Mouse (Mus musculus) kidney, postnatal 25 days (tissue): ENCODE measurements at regions not wholly inside any gene's neighbourhood (a gene's known extent, or its start where the extent isn't known, plus 50 kb on each side); places are given as distances from the start of the nearest gene placed in this dataset.

Experiments
- DNase-seq, 2 experiments: peaks; one replicate each; pipeline ENCODE4 v3.0.0; 2021; ENCODE audit warnings: mixed read lengths in 2 of 2

DNA sequence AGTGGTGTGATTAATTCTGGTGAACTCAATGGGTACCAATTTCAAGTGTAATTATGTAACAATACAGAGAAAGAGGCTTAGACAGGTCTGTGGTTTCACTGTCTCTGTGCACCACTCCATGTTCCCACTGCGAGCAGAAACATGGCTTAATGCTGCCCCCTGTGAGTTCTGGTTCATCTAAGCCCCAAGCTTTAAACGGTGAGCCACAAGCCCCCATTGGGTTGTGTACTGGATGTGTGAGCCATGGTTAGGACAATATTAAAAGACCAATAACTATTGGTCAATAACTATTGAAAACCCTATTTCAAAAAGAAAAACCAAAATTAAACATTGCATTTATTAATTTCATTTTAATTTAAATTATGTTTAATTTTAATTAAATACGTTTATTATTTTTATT, 238.0 kb downstream of the Fam49a start:
- DNase-seq, result no peak

DNA sequence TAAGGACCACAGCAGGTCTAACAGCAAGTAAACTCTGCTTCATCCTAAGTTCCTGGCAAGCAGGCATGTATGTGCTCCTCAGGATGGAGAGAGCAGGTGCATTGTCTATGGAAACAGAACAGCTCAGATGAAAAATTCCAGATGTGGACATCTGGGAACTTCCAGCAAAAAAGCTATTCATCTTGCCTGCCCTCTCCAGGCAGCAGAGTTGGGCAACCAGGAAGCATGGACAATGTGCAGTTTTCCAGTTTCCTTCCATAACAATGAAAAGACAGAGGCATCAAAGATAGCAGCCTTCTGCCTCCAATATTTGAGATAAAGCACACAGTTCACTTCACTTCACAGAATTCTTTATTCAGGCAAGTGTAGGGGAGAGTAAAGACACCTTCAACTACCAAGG, 236.7 kb downstream of the Fam49a start:
- no peak for DNase-seq

DNA sequence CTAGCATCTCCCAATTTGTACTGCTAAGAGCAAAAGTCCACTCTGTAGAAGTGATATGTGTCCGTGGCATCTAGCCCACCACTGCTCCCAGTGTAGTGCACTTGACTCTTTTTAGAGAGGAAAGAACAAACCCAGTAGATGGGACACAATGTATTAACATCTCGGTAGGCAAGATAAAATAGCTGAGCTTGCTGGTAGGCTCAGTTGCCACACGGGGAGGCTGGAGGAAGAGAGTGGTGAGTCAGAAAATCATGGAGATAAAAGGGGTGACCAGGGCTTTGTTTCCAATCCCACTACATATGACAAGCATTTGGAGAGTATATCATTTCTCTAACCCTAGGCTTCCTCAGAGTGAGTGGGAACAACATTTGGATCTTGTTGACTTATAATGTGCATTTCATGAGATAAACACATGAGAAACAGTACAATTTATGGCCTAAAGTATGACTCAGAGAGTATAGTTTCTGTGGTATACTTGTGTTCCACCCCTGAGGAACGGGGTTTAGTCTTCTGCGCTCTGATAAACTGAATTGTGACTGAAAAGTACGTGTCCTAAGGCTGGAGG, 235.4 kb downstream of the Fam49a start:
- DNase-seq, result no peak

DNA sequence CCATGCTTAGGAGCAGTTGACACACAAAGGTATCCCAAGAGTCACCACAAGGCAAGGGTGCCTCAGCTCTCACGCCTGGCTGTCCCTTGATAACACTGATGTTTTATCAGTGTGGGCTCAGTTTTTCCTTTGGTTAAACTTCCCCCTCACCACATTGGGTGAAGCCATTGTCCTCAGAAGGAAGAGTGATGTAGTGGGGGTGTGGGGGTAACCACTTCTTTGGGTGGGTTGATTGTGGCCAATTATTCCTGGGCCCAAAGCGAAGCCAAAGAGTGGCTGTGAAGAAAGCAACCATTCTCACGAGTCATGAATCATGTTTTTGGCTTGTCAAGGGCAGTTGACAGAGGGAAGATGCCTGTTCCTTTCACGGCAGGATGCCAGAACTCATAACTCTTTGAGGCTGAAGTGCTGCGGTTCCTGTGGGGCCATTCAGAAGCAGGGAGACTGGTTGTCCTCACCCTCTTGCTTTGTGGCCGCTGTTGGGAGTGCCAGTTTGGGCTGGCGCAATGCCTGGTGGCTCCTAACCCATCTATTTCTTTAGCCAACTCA, 234.7 kb downstream of the Fam49a start:
- DNase-seq, result peak; percentile 45 to 52

DNA sequence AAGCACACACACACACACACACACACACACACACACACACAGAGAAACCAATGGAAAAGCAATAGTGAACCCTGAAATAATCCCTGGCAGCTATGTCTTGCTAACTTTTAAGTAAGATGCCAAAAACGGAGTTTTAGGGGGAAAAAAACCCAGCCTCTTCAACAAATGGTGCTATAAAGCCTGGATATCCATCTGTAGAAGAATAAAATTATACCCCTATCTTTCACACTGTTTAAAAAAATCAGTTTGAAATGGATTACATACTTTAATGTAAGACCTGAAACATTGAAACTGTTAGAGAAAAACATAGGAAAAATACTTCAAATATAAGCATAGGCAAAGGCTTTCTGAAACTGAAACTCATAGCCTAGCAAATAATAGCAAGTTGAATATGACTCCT, 228.2 kb downstream of the Fam49a start:
- DNase-seq, result no peak

DNA sequence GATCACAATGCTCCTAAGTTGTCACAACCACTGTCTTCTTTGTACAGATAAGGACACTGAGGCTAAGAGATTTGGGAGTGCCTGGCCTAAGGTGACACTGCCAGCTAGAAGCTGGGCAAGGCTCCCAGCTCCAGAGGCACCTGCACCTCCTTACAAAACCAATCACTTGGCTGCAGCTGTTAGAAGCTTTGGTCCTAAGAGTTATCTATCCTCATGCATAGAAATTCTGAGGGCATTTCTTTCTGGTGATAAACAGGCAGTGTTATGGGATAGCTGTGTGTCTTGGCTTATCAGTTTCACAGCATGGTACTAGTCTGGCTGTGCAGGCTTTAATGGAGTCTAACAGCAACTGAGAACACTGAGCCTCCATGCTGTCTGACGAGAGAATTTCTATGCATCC, 226.2 kb downstream of the Fam49a start:
- no peak for DNase-seq

DNA sequence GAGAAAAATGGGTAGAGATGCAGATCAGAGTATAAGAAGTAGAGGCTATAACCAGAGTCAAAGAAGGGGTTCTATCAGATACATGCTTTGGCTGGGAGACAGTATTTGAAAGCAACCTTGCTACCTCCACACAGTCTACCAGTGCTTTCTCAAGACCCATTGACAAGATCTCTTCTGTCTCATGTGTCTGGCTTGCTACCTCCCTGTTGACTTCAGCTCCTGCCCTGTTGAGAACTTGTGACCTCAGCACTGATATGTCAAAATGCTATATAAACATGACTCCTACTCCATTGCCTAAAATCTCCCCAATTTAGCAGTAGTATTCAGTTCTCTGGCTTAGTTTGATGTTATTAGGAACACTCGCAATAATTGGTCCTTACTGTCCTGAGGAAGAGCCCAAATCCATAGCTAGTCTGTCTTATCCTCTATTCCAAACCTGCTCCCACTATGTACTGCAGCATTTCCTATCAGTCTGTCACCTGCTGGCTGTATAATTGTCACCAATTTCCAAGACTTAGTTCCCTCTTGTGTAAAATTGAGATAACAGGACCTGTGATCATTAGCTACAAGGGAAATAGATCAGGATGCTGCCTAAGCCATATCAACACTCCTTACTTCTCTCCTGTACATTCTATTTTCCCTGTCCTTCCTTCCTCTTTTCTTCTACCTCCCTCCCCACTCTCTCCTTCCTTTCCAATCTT, 224.9 kb downstream of the Fam49a start:
- no peak for DNase-seq

DNA sequence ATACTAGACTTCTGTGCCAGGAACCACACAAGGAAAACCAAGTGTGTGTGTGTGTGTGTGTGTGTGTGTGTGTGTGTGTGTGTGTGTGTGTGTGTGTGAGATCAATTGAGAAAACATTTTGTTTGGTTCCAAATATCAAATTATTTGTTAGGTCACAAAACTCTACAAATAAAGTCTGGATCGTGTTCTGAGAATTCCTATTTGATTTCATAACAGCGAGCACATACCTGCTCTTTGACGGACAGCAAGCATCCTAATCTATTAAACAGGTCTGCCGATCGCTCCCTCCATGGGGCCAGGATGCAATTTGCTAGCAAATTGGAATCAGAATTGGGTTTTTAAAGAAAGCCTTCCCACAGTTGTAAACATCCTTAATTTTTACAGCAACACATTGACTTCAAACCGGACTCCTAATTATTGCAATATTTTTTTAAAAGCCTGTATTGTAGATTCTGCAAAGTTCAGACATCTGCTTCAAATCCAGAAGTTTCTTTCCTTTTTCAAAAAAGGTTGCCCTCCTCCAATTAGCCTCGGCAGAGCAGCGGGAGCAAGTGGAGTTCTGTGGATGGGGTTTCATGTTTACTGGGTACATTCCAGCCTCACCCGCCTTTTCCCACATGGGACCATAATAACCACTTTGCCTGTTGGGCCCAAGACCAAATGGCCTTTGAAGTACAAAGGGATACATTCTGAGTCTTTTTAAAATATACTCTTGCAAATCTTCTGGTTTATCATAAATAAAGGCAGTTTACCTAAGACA, 223.2 kb downstream of the Fam49a start:
- DNase-seq, result no peak

DNA sequence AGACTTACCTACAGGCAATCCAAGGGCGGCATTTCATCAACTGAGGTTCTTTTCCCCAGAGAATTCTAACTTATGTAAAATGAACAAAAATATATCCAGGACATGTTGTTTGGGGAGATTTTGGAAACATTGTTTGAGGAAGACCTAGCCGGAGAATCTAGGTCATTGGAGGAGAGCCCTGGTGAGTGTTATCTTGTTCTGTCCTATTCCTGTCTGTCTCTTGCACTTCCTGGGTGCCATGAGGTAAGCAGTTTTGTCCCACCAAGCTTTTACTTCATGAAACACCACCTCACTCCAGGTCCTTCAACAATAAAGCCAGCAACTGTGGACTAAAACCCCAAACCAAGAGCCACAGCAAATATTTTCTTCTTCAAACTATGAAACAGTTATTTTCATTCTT, 218.5 kb downstream of the Fam49a start:
- DNase-seq, result no peak

DNA sequence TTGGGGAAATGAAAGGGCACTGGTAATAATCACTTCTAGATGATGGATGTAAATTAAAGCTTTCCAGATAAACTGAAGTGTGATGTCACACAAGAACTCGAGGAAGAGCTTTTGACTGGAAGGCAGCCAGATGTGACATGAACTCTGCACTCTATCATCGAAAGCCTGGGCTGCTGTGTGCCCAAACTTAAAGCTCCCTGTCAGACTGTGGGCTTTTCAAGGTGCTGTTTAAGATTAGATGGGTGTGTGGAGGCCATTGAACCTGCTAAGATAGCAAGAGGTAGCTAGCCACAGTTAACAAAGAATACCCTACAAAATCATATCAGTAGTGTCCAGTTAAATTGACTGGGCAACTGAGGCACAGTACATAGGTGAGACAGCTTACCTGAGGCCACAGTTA, 190.1 kb downstream of the Fam49a start:
- no peak for DNase-seq

DNA sequence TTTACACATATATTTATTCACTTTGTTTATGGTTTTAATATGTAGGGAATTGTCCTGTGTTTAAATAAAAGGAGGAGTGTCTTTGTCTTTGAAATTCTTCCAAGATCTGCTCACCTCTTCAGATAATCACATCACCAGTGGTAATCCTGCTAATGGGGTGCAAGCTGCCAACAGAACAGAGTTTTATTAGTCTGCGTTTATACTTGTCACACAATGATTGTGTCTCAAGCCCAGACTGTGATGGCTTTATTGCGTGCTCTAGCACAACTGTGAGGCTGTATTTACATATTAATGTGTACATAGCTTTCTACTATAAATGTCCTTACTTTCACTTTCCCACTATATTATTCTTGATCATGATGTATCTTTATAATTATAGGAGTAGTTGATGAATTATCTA, 184.8 kb downstream of the Fam49a start:
- no peak for DNase-seq

DNA sequence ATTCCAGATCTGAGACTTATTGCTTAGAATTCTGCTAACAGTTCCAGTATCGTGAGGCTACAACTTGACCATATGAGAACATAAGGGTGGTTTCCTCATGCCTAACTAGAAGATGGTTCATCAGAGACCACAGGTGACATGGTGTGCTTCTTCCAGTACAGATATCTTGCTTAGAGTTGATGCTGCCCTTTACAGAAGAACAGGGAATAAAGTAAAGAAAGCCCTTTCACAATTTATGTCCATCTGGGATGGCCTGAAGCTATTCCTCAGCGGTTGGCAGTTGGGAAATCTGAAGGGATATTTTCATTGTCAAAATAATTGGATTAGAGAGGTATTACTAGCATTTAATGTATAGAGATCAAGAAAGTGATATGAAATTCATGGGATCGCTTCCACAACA, 184.3 kb downstream of the Fam49a start:
- DNase-seq, result no peak

DNA sequence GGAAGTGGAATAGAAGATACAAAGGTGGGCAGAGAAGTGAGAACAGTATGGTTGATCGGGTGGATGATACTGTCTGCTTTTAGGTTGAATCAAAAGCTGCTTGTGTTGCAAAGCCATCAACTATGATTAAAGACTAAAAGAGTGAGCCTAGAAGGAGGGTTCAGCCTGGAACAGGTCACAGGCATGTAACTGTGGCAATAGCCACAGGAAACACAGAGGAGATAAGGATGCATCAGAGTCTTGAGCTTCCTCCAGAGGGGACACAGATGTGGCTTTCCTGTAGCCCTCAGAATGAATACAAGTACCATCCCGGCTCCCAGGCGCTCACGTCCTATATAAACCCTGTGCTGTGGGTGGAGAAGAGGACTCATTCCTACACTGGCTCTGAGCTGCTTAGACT, 180.9 kb downstream of the Fam49a start:
- DNase-seq, result no peak

DNA sequence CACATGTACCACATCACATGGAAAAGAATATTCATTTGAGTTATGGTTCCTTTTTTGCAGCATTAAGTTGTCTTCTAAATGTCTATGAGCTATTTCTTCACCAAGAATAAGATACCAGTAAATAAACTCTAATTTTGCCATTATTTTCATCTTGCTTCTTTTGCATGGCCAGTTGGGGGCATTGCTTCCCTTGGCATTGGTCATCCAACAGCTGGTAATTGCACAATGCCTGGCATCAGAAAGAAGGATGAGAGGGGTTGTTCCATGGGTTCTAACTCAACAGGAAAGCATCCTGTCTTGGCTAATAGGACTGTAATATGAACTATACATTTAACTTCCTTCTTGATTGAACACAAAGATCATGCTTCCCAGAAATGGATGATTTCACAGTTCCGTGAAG, 174.4 kb downstream of the Fam49a start:
- peak in 1 of 2 experiments; percentile 7 for DNase-seq

DNA sequence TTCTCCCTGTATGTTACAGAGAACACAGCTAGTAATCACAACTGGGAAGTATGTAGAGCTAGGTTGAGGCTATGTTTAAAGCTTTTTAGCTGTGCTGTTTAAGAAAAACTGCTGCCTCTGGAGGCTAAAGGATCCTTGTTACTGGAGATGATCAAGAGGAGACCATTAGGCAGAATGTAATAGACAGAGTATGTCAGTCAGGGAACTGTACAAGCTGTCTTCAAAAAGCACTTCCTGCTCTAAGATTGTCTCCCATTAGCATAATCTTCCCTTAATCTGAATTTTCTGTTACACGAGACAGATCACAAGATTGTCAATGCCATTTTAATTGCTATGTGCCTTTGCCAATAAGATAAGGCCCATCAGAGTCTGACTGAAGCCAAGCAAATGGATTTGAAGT, 170.7 kb downstream of the Fam49a start:
- no peak for DNase-seq
